Mouse (Mus musculus) embryo, embryonic 11.5 days (tissue): Measurements from ENCODE around the gene Mocs1.
"Not testable (repeated sequence)": the region's sequence is repeated elsewhere in the genome, so short reads cannot be mapped to it uniquely, and the experiment has no call there.

Experiments used
- DNase-seq: peaks from one replicate; pipeline ENCODE4 v3.0.0-alpha.2; 2012; ENCODE audit warnings: low read depth, low spot score

Mocs1 gene

GRCm38 (mm10) chr17:49432071-49432711, 4.0 kb downstream of the Mocs1 start:
- DNase-seq: no peak

GRCm38 (mm10) chr17:49433071-49433470, 4.9 kb downstream of the Mocs1 start:
- no peak for DNase-seq

- no peak for DNase-seq
Observed at GRCm38 (mm10) chr17:49434236-49434635, 6.1 kb downstream of the Mocs1 start.

GRCm38 (mm10) chr17:49435081-49435480, 6.9 kb downstream of the Mocs1 start:
- no peak for DNase-seq

GRCm38 (mm10) chr17:49436631-49437030, 8.5 kb downstream of the Mocs1 start:
- no peak for DNase-seq

- not testable (repeated sequence) for DNase-seq
Observed at GRCm38 (mm10) chr17:49437306-49437705, 9.1 kb downstream of the Mocs1 start.

GRCm38 (mm10) chr17:49438822-49439574, 10.8 kb downstream of the Mocs1 start:
- no peak for DNase-seq

- no peak for DNase-seq
Observed at GRCm38 (mm10) chr17:49439706-49440105, 11.5 kb downstream of the Mocs1 start.

GRCm38 (mm10) chr17:49440331-49441130, 12.4 kb downstream of the Mocs1 start:
- DNase-seq: no peak

GRCm38 (mm10) chr17:49442841-49443240, 14.7 kb downstream of the Mocs1 start:
- DNase-seq: not testable (repeated sequence)

- no peak for DNase-seq
Observed at GRCm38 (mm10) chr17:49448570-49449229, 20.5 kb downstream of the Mocs1 start.

GRCm38 (mm10) chr17:49449230-49449608, 21.1 kb downstream of the Mocs1 start:
- DNase-seq: no peak

GRCm38 (mm10) chr17:49450922-49451321, 22.8 kb downstream of the Mocs1 start:
- DNase-seq: no peak

GRCm38 (mm10) chr17:49456334-49456733, 28.2 kb downstream of the Mocs1 start:
- DNase-seq: no peak

- DNase-seq: no peak
Observed at GRCm38 (mm10) chr17:49457833-49458232, 29.7 kb downstream of the Mocs1 start.

- no peak for DNase-seq
Observed at GRCm38 (mm10) chr17:49458386-49458785, 30.2 kb downstream of the Mocs1 start.

- DNase-seq: no peak
Observed at GRCm38 (mm10) chr17:49464884-49465283, 36.7 kb downstream of the Mocs1 start.

GRCm38 (mm10) chr17:49468223-49468622, 40.1 kb downstream of the Mocs1 start:
- DNase-seq: peak; percentile 41

GRCm38 (mm10) chr17:49472626-49473025, 44.5 kb downstream of the Mocs1 start:
- no peak for DNase-seq

GRCm38 (mm10) chr17:49474051-49474450, 45.9 kb downstream of the Mocs1 start:
- DNase-seq: no peak

- DNase-seq: no peak
Observed at GRCm38 (mm10) chr17:49475174-49475573, 47.0 kb downstream of the Mocs1 start.

- no peak for DNase-seq
Observed at GRCm38 (mm10) chr17:49477370-49477769, 49.2 kb downstream of the Mocs1 start.
